Mouse (Mus musculus): ENCODE measurements at regions not wholly inside any gene's neighbourhood (a gene's known extent, or its start where the extent isn't known, plus 50 kb on each side); places are given as distances from the start of the nearest gene placed in this dataset.
A peak's percentile ranks its signal among the peaks of the same experiment; 100 is the strongest.

- DNase-seq, result no peak
These were observed 408.7 kb upstream of the Cnksr2 start for GRCm38 (mm10) chrX:158451792-158452191.

GRCm38 (mm10) chrX:158423554-158424258 lies 380.6 kb upstream of the Cnksr2 start:
- DNase-seq, result no peak

- DNase-seq, result peak; percentile 45
These were observed 351.2 kb upstream of the Cnksr2 start for GRCm38 (mm10) chrX:158394184-158394894.

- peak; percentile 93 for DNase-seq
These were observed 332.7 kb upstream of the Cnksr2 start for GRCm38 (mm10) chrX:158375791-158376190.

GRCm38 (mm10) chrX:158373219-158373618 lies 330.1 kb upstream of the Cnksr2 start:
- peak; percentile 76 for DNase-seq
